Mouse (Mus musculus): ENCODE measurements around the gene Adamtsl5.

- no peak for TF ChIP-seq POLR2A (IDR thresholded peaks at IDR 0.05; ENCODE audit: extremely low read depth, insufficient read depth, low read length)
- no peak for TF ChIP-seq CTCF (IDR thresholded peaks at IDR 0.05; ENCODE audit: low read depth, low read length)
Measured at GRCm38 (mm10) chr10:80301256-80302081, 46.7 kb downstream of the Adamtsl5 start.
